In the genomic region with DNA sequence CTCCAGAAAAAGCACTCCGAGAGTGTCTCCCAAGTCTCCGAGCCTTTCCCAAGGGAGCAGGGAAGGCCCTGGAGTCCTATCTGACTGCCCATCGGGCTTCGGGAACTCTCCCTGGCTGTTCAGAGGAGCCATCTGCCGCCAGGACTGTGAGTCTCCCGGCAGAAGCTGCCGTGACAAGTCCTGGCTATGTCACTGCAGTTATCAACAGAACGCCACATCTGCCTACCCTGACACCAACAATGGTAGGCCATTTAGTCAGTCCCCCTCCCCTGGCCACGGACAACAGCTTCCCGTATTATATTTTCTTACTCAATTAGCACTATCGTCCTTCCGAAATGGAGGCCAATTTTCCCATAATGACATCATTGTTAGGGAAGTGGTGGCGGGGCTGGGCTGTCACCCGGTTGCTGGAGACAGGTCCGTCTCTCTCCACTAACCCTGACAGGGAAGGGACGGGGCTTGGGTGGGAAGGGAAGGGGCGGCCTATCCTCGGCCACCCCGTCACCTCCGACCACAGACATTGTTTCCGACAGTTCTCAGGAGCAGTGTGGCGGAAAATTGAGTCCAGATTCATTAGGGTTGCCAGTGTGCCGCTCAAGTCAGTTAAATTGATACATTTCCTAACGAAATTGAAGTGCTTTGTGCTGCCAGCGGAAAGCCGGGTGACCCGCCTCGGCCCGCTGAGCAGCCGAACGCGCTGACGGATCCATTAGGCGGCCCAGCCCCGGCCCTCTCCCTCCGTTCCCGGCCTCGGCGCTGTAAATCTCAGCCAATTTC, we compare ENCODE assay signal across 8 mouse cellular contexts. TPM values are rescaled to one million over a fixed set of nuclear protein-coding genes. Genes with fewer than 3 reads are reported as not detected.
DNase-seq lines count a peak whose midpoint lies in the region; ATAC-seq lines count a peak whose summit lies in the region.
"Had no signal": no experiment of that assay in that cellular context is flagged by ENCODE, and none has a peak within 500 bp of the region (broad histone marks: within the 10 kb centered on the region; RNA-seq: fewer than 3 reads in every experiment).

No protein-coding gene starts in this region.

- peak overlapping the region; percentile 33 for H3K4me3 ChIP-seq in heart, embryonic 12.5 days
- H3K4me3 ChIP-seq in limb, embryonic 15.5 days, result peak overlapping the region; percentile 12

- peaks cover 5% of the 10 kb centered on the region for H3K4me1 ChIP-seq in heart, embryonic 12.5 days (replicated peaks)
- H3K4me1 ChIP-seq in limb, embryonic 15.5 days, result peaks cover 22% of the 10 kb centered on the region

- peak overlapping the region; percentile 54 for H3K4me2 ChIP-seq in heart, embryonic 12.5 days
- H3K4me2 ChIP-seq in limb, embryonic 15.5 days, result peak overlapping the region; percentile 14; the same call in 1 of the 2 replicates

- no peak overlapping the region for H3K27ac ChIP-seq in heart, embryonic 12.5 days (ENCODE audit: poor library complexity, severe bottlenecking)
- no peak overlapping the region for H3K27ac ChIP-seq in limb, embryonic 15.5 days

- H3K27me3 ChIP-seq in heart, embryonic 12.5 days (replicated peaks), result peaks cover 83% of the 10 kb centered on the region
- H3K27me3 ChIP-seq in limb, embryonic 15.5 days, result peaks cover 77% of the 10 kb centered on the region

- peak overlapping the region; percentile 20; the same call in 1 of the 2 replicates for H3K9ac ChIP-seq in heart, embryonic 12.5 days
- no peak overlapping the region for H3K9ac ChIP-seq in limb, embryonic 15.5 days

- H3K9me3 ChIP-seq in heart, embryonic 12.5 days (replicated peaks), result 0 out of 2 replicates have a peak, but pooled peaks cover 6% of the 10 kb centered on the region
- H3K9me3 ChIP-seq in limb, embryonic 15.5 days, result no peaks in the 10 kb centered on the region

- DNase-seq in Muller cell, postnatal 12 days (ENCODE audit: inconsistent ontology term), result peak; percentile 91
- peak; percentile 62 for DNase-seq in cerebellum, adult 9-10 months
- no peak for DNase-seq in right cerebral cortex, postnatal 14 days
- DNase-seq in urinary bladder, postnatal 4 days (ENCODE audit: low spot score in 2 of 2), result no peak

- no peaks in the 10 kb centered on the region for H3K36me3 ChIP-seq in heart, embryonic 12.5 days
- no peaks in the 10 kb centered on the region for H3K36me3 ChIP-seq in limb, embryonic 15.5 days

- WGBS in heart, embryonic 12.5 days, result 3% methylated on average over 39 of the region's 39 CpGs
- WGBS in limb, embryonic 15.5 days, result 5% methylated on average over 39 of the region's 39 CpGs

- peak; percentile 44; the same call in 1 of the 2 replicates for ATAC-seq in heart, embryonic 12.5 days (ENCODE audit: insufficient number of reproducible peaks, low FRiP score)
- no peak for ATAC-seq in limb, embryonic 15.5 days (ENCODE audit: insufficient number of reproducible peaks, low FRiP score, low TSS enrichment, low read depth)
- no peak for ATAC-seq in megakaryocyte-erythroid progenitor cell, adult 5-6 weeks (replicated peaks; ENCODE audit: low FRiP score, low TSS enrichment, poor library complexity, severe bottlenecking)

RNA-seq across cellular contexts. Expression of gene Uncx, which starts 41.9 kb away (rescaled TPM):
- polyA plus RNA-seq in heart, embryonic 12.5 days (2016; fragmentation: Nextera tagmentation; extraction: Ambion mirVana), result 0.09 TPM in 1 of 2 replicates, not detected in the other
- polyA plus RNA-seq in limb, embryonic 15.5 days (2015; fragmentation: Nextera tagmentation; extraction: Ambion mirVana), result 0.20 and 0.35 TPM in 2 replicates
- not detected in 2 replicates for total RNA-seq in megakaryocyte-erythroid progenitor cell, adult 5-6 weeks (2014; fragmentation: Nextera tagmentation)
- total RNA-seq in megakaryocyte-erythroid progenitor cell, adult 5-6 weeks (2017), result not detected in 2 replicates
- polyA plus RNA-seq: testis, adult 2 months had no signal

Comparison
In these comparisons a context has a peak if more than half of its experiments do, and no peak if none do; other contexts are left out.
1. DNase-seq: peak in Muller cell, postnatal 12 days (single experiment) and cerebellum, adult 9-10 months (single experiment); none in right cerebral cortex, postnatal 14 days (single experiment) and urinary bladder, postnatal 4 days (0 of 2).